Mouse (Mus musculus): ENCODE results near the gene Nat8. TPM values are rescaled to one million over a fixed set of nuclear protein-coding genes. Genes with fewer than 3 reads are reported as not detected.
"Not testable (repeated sequence)": the region's sequence is repeated elsewhere in the genome, so short reads cannot be mapped to it uniquely, and the experiment has no call there.

The Nat8 gene
- total RNA-seq, 2 experiments from 2014 or later, result 2.7 to 4.2 TPM

GRCm38 (mm10) chr6:85837307-85837706 is 5.4 kb upstream of the Nat8 start:
- DNase-seq (ENCODE audit: extremely low spot score in 1 of 2, low spot score in 1 of 2), result not testable (repeated sequence)

- DNase-seq (ENCODE audit: extremely low spot score in 1 of 2, low spot score in 1 of 2), result peak; percentile 41 to 79
Measured at GRCm38 (mm10) chr6:85836827-85837226, 4.9 kb upstream of the Nat8 start.

- not testable (repeated sequence) for DNase-seq (ENCODE audit: extremely low spot score in 1 of 2, low spot score in 1 of 2)
Measured at GRCm38 (mm10) chr6:85836098-85836497, 4.2 kb upstream of the Nat8 start.

GRCm38 (mm10) chr6:85835104-85835503 is 3.2 kb upstream of the Nat8 start:
- DNase-seq (ENCODE audit: extremely low spot score in 1 of 2, low spot score in 1 of 2), result not testable (repeated sequence)

- DNase-seq (ENCODE audit: extremely low spot score in 1 of 2, low spot score in 1 of 2), result not testable (repeated sequence)
Measured at GRCm38 (mm10) chr6:85834504-85835100, 2.7 kb upstream of the Nat8 start.

- no peak for DNase-seq (ENCODE audit: extremely low spot score in 1 of 2, low spot score in 1 of 2)
Measured at GRCm38 (mm10) chr6:85829462-85829861, 2.4 kb downstream of the Nat8 start.

- DNase-seq (ENCODE audit: extremely low spot score in 1 of 2, low spot score in 1 of 2), result no peak
Measured at GRCm38 (mm10) chr6:85825886-85826285, 6.0 kb downstream of the Nat8 start.

GRCm38 (mm10) chr6:85823382-85824090 is 8.3 kb downstream of the Nat8 start:
- DNase-seq (ENCODE audit: extremely low spot score in 1 of 2, low spot score in 1 of 2), result no peak

- no peak for DNase-seq (ENCODE audit: extremely low spot score in 1 of 2, low spot score in 1 of 2)
Measured at GRCm38 (mm10) chr6:85822286-85822685, 9.6 kb downstream of the Nat8 start.

- no peak for DNase-seq (ENCODE audit: extremely low spot score in 1 of 2, low spot score in 1 of 2)
Measured at GRCm38 (mm10) chr6:85820837-85821236, 11.0 kb downstream of the Nat8 start, which contains the start of the genes Nat8f6 and Nat8f5. Gene Nat8f6, minus strand, starts transcription at chr6:85820954. Gene Nat8f5, minus strand, starts transcription at chr6:85820972.

- no peak for DNase-seq (ENCODE audit: extremely low spot score in 1 of 2, low spot score in 1 of 2)
Measured at GRCm38 (mm10) chr6:85818338-85818737, 13.5 kb downstream of the Nat8 start.

- no peak for DNase-seq (ENCODE audit: extremely low spot score in 1 of 2, low spot score in 1 of 2)
Measured at GRCm38 (mm10) chr6:85813339-85813738, 18.5 kb downstream of the Nat8 start.

- not testable (repeated sequence) for DNase-seq (ENCODE audit: extremely low spot score in 1 of 2, low spot score in 1 of 2)
Measured at GRCm38 (mm10) chr6:85810942-85811537, 20.8 kb downstream of the Nat8 start.

- DNase-seq (ENCODE audit: extremely low spot score in 1 of 2, low spot score in 1 of 2), result not testable (repeated sequence)
Measured at GRCm38 (mm10) chr6:85810514-85810913, 21.4 kb downstream of the Nat8 start.

GRCm38 (mm10) chr6:85809784-85810183 is 22.1 kb downstream of the Nat8 start:
- not testable (repeated sequence) for DNase-seq (ENCODE audit: extremely low spot score in 1 of 2, low spot score in 1 of 2)

- DNase-seq (ENCODE audit: extremely low spot score in 1 of 2, low spot score in 1 of 2), result not testable (repeated sequence)
Measured at GRCm38 (mm10) chr6:85803180-85803579, 28.7 kb downstream of the Nat8 start.

Small RNA genes within 50 kb of the gene (microRNA-seq; reads per million reads assigned to microRNA genes)
- gene Mir6375, result 0 reads per million in 2 experiments

Other genes with a start within 250 kb of the Nat8 start
- gene Alms1, start 244.6 kb downstream of the Nat8 start, total RNA-seq (2021), result 1 to 10 TPM; 5.2 to 7.8 TPM
- gene Nat8f7, start 118.9 kb downstream of the Nat8 start, total RNA-seq (2021), result 1 to 10 TPM; 3.7 to 4.6 TPM
- gene Nat8f3, start 66.3 kb downstream of the Nat8 start, total RNA-seq (2021), result 1 to 10 TPM; 1.4 to 3.0 TPM
- gene Nat8f6, start 11.1 kb downstream of the Nat8 start, total RNA-seq (2021), result 1 to 10 TPM; 1.3 TPM
- 1 to 10 TPM; 5.3 to 6.9 TPM for gene Nat8f5, start 11.1 kb downstream of the Nat8 start, total RNA-seq (2021)
- 1 to 10 TPM; 1.9 to 2.5 TPM for gene Nat8f2, start 37.1 kb upstream of the Nat8 start, total RNA-seq (2021)
- 1 to 10 TPM; 7.9 to 8.6 TPM for gene Nat8f4, start 72.8 kb upstream of the Nat8 start, total RNA-seq (2021)
- gene Tprkb, start 79.8 kb upstream of the Nat8 start, total RNA-seq (2021), result 10 to 100 TPM; 72.4 to 81.7 TPM
- gene Nat8f1, start 83.6 kb upstream of the Nat8 start, total RNA-seq (2021), result 10 to 100 TPM; 29.6 to 32.7 TPM
- 10 to 100 TPM; 56.0 to 94.4 TPM for gene Dusp11, start 129.6 kb upstream of the Nat8 start, total RNA-seq (2021)
- not detected for gene Figla, start 184.1 kb upstream of the Nat8 start, total RNA-seq (2021)
- 100 to 1,000 TPM; 279 to 295 TPM for gene Add2, start 196.6 kb upstream of the Nat8 start, total RNA-seq (2021)